Mouse (Mus musculus): ENCODE measurements at regions not wholly inside any gene's neighbourhood (a gene's known extent, or its start where the extent isn't known, plus 50 kb on each side); places are given as distances from the start of the nearest gene placed in this dataset.

- peak in 1 of 2 experiments; percentile 21 for DNase-seq (ENCODE audit: low spot score in 2 of 2)
These were observed 288.8 kb downstream of the Dchs2 start for GRCm38 (mm10) chr3:83416536-83416935.

GRCm38 (mm10) chr3:83424267-83424666 is 296.5 kb downstream of the Dchs2 start:
- DNase-seq (ENCODE audit: low spot score in 2 of 2): peak; percentile 3 to 12

GRCm38 (mm10) chr3:83429376-83429775 is 301.6 kb downstream of the Dchs2 start:
- DNase-seq (ENCODE audit: low spot score in 2 of 2): no peak

- DNase-seq (ENCODE audit: low spot score in 2 of 2): peak; percentile 70 to 78
These were observed 318.5 kb downstream of the Dchs2 start for GRCm38 (mm10) chr3:83446154-83446667.

GRCm38 (mm10) chr3:83450662-83451061 is 315.5 kb upstream of the Sfrp2 start:
- DNase-seq (ENCODE audit: low spot score in 2 of 2): peak; percentile 52 to 61

GRCm38 (mm10) chr3:83451317-83451716 is 314.8 kb upstream of the Sfrp2 start:
- peak; percentile 59 to 68 for DNase-seq (ENCODE audit: low spot score in 2 of 2)

- DNase-seq (ENCODE audit: low spot score in 2 of 2): no peak
These were observed 312.7 kb upstream of the Sfrp2 start for GRCm38 (mm10) chr3:83453462-83453861.

GRCm38 (mm10) chr3:83458450-83458849 is 307.7 kb upstream of the Sfrp2 start:
- DNase-seq (ENCODE audit: low spot score in 2 of 2): no peak

- DNase-seq (ENCODE audit: low spot score in 2 of 2): peak; percentile 16 to 29
These were observed 286.9 kb upstream of the Sfrp2 start for GRCm38 (mm10) chr3:83479251-83479650.

GRCm38 (mm10) chr3:83480176-83480575 is 285.9 kb upstream of the Sfrp2 start:
- no peak for DNase-seq (ENCODE audit: low spot score in 2 of 2)

- no peak for DNase-seq (ENCODE audit: low spot score in 2 of 2)
These were observed 279.9 kb upstream of the Sfrp2 start for GRCm38 (mm10) chr3:83486192-83486716.

GRCm38 (mm10) chr3:83495584-83495983 is 270.5 kb upstream of the Sfrp2 start:
- DNase-seq (ENCODE audit: low spot score in 2 of 2): no peak

GRCm38 (mm10) chr3:83503901-83504300 is 262.2 kb upstream of the Sfrp2 start:
- no peak for DNase-seq (ENCODE audit: low spot score in 2 of 2)

- DNase-seq (ENCODE audit: low spot score in 2 of 2): no peak
These were observed 249.5 kb upstream of the Sfrp2 start for GRCm38 (mm10) chr3:83516614-83517013.

GRCm38 (mm10) chr3:83517914-83518635 is 248.0 kb upstream of the Sfrp2 start:
- DNase-seq (ENCODE audit: low spot score in 2 of 2): no peak

GRCm38 (mm10) chr3:83530243-83530847 is 235.8 kb upstream of the Sfrp2 start:
- no peak for DNase-seq (ENCODE audit: low spot score in 2 of 2)

GRCm38 (mm10) chr3:83536624-83537023 is 229.5 kb upstream of the Sfrp2 start:
- peak in 1 of 2 experiments; percentile 8 for DNase-seq (ENCODE audit: low spot score in 2 of 2)

- no peak for DNase-seq (ENCODE audit: low spot score in 2 of 2)
These were observed 228.9 kb upstream of the Sfrp2 start for GRCm38 (mm10) chr3:83537231-83537630.

- no peak for DNase-seq (ENCODE audit: low spot score in 2 of 2)
These were observed 228.4 kb upstream of the Sfrp2 start for GRCm38 (mm10) chr3:83537711-83538110.

GRCm38 (mm10) chr3:83538898-83539297 is 227.2 kb upstream of the Sfrp2 start:
- DNase-seq (ENCODE audit: low spot score in 2 of 2): no peak

- DNase-seq (ENCODE audit: low spot score in 2 of 2): no peak
These were observed 224.9 kb upstream of the Sfrp2 start for GRCm38 (mm10) chr3:83540997-83541932.
